Mouse (Mus musculus): ENCODE data around the gene Dock1. TPM values are rescaled to one million over a fixed set of nuclear protein-coding genes. Genes with fewer than 3 reads are reported as not detected.
A peak's percentile ranks its signal among the peaks of the same experiment; 100 is the strongest.

Gene Dock1
- polyA plus RNA-seq, 1 experiment from 2014 or later = 7.9 TPM

GRCm38 (mm10) chr7:134753417-134753816, 83.0 kb downstream of the Dock1 start:
- Histone ChIP-seq H3K4me1 (ENCODE audit: control insufficient read depth, insufficient read depth, low read length) (no peaks in the 10 kb centered on the region), H3K9ac (ENCODE audit: low read length) (no peak overlapping the region), H3K4me2 (ENCODE audit: low read length) (no peak overlapping the region), H3K4me3 (ENCODE audit: low read depth, low read length) (no peak overlapping the region), H3K36me3 (ENCODE audit: control insufficient read depth, insufficient read depth, low read length) (0 out of 2 replicates have a peak, but pooled peaks cover 5% of the 10 kb centered on the region), H3K27ac (ENCODE audit: low read depth, low read length) (no peak overlapping the region), H3K9me3 (replicated peaks; ENCODE audit: control insufficient read depth, low read length) (no peaks in the 10 kb centered on the region), H3K27me3 (replicated peaks; ENCODE audit: control insufficient read depth, insufficient read depth, low read length) (no peaks in the 10 kb centered on the region)
- WGBS = 55% methylated on average over 5 of the region's 5 CpGs
- DNase-seq (ENCODE audit: low spot score) = no peak
- no peak for ATAC-seq

- no peak for ATAC-seq
- no peaks in the 10 kb centered on the region for H3K27me3 ChIP-seq (replicated peaks; ENCODE audit: control insufficient read depth, insufficient read depth, low read length)
- H3K4me1 ChIP-seq (ENCODE audit: control insufficient read depth, insufficient read depth, low read length) = no peaks in the 10 kb centered on the region
- 92% methylated on average over 7 of the region's 7 CpGs for WGBS
- H3K27ac ChIP-seq (ENCODE audit: low read depth, low read length) = no peak overlapping the region
- H3K9ac ChIP-seq (ENCODE audit: low read length) = no peak overlapping the region
- 0 out of 2 replicates have a peak, but pooled peaks cover 5% of the 10 kb centered on the region for H3K36me3 ChIP-seq (ENCODE audit: control insufficient read depth, insufficient read depth, low read length)
- no peak overlapping the region for H3K4me3 ChIP-seq (ENCODE audit: low read depth, low read length)
- no peak for DNase-seq (ENCODE audit: low spot score)
- no peak overlapping the region for H3K4me2 ChIP-seq (ENCODE audit: low read length)
- no peaks in the 10 kb centered on the region for H3K9me3 ChIP-seq (replicated peaks; ENCODE audit: control insufficient read depth, low read length)
These were observed 87.2 kb downstream of the Dock1 start for GRCm38 (mm10) chr7:134757605-134758004.

- ATAC-seq = no peak
- H3K27ac ChIP-seq (ENCODE audit: low read depth, low read length) = no peak overlapping the region
- H3K4me3 ChIP-seq (ENCODE audit: low read depth, low read length) = no peak overlapping the region
- H3K36me3 ChIP-seq (ENCODE audit: control insufficient read depth, insufficient read depth, low read length) = 0 out of 2 replicates have a peak, but pooled peaks cover 10% of the 10 kb centered on the region
- no peak overlapping the region for H3K4me2 ChIP-seq (ENCODE audit: low read length)
- no peak overlapping the region for H3K9ac ChIP-seq (ENCODE audit: low read length)
- H3K27me3 ChIP-seq (replicated peaks; ENCODE audit: control insufficient read depth, insufficient read depth, low read length) = no peaks in the 10 kb centered on the region
- DNase-seq (ENCODE audit: low spot score) = no peak
- H3K4me1 ChIP-seq (ENCODE audit: control insufficient read depth, insufficient read depth, low read length) = no peaks in the 10 kb centered on the region
- WGBS = 83% methylated on average over 4 of the region's 4 CpGs
- H3K9me3 ChIP-seq (replicated peaks; ENCODE audit: control insufficient read depth, low read length) = no peaks in the 10 kb centered on the region
These were observed 91.3 kb downstream of the Dock1 start for GRCm38 (mm10) chr7:134761799-134762198.

- Histone ChIP-seq H3K27ac (ENCODE audit: low read depth, low read length) (no peak overlapping the region), H3K9ac (ENCODE audit: low read length) (no peak overlapping the region), H3K36me3 (ENCODE audit: control insufficient read depth, insufficient read depth, low read length) (0 out of 2 replicates have a peak, but pooled peaks cover 6% of the 10 kb centered on the region), H3K4me2 (ENCODE audit: low read length) (no peak overlapping the region), H3K4me1 (ENCODE audit: control insufficient read depth, insufficient read depth, low read length) (no peaks in the 10 kb centered on the region), H3K9me3 (replicated peaks; ENCODE audit: control insufficient read depth, low read length) (no peaks in the 10 kb centered on the region), H3K27me3 (replicated peaks; ENCODE audit: control insufficient read depth, insufficient read depth, low read length) (no peaks in the 10 kb centered on the region), H3K4me3 (ENCODE audit: low read depth, low read length) (no peak overlapping the region)
- ATAC-seq = no peak
- DNase-seq (ENCODE audit: low spot score) = no peak
- 94% methylated on average over 13 of the region's 13 CpGs for WGBS
These were observed 94.7 kb downstream of the Dock1 start for GRCm38 (mm10) chr7:134765130-134765529.

- ATAC-seq (no peak), DNase-seq (ENCODE audit: low spot score) (no peak)
- Histone ChIP-seq H3K36me3 (ENCODE audit: control insufficient read depth, insufficient read depth, low read length) (0 out of 2 replicates have a peak, but pooled peaks cover 3% of the 10 kb centered on the region), H3K4me1 (ENCODE audit: control insufficient read depth, insufficient read depth, low read length) (peaks cover 22% of the 10 kb centered on the region), H3K4me2 (ENCODE audit: low read length) (no peak overlapping the region), H3K9me3 (replicated peaks; ENCODE audit: control insufficient read depth, low read length) (no peaks in the 10 kb centered on the region), H3K27ac (ENCODE audit: low read depth, low read length) (no peak overlapping the region), H3K4me3 (ENCODE audit: low read depth, low read length) (no peak overlapping the region), H3K27me3 (replicated peaks; ENCODE audit: control insufficient read depth, insufficient read depth, low read length) (no peaks in the 10 kb centered on the region), H3K9ac (ENCODE audit: low read length) (no peak overlapping the region)
- WGBS = 95% methylated on average over 9 of the region's 9 CpGs
These were observed 100.9 kb downstream of the Dock1 start for GRCm38 (mm10) chr7:134771314-134771713.

- no peak for ATAC-seq
- no peak overlapping the region for H3K27ac ChIP-seq (ENCODE audit: low read depth, low read length)
- no peak overlapping the region for H3K4me2 ChIP-seq (ENCODE audit: low read length)
- H3K4me1 ChIP-seq (ENCODE audit: control insufficient read depth, insufficient read depth, low read length) = peaks cover 22% of the 10 kb centered on the region
- no peaks in the 10 kb centered on the region for H3K9me3 ChIP-seq (replicated peaks; ENCODE audit: control insufficient read depth, low read length)
- no peak for DNase-seq (ENCODE audit: low spot score)
- no peak overlapping the region for H3K9ac ChIP-seq (ENCODE audit: low read length)
- H3K27me3 ChIP-seq (replicated peaks; ENCODE audit: control insufficient read depth, insufficient read depth, low read length) = no peaks in the 10 kb centered on the region
- WGBS = 95% methylated on average over 7 of the region's 7 CpGs
- no peaks in the 10 kb centered on the region for H3K36me3 ChIP-seq (ENCODE audit: control insufficient read depth, insufficient read depth, low read length)
- H3K4me3 ChIP-seq (ENCODE audit: low read depth, low read length) = no peak overlapping the region
These were observed 101.9 kb downstream of the Dock1 start for GRCm38 (mm10) chr7:134772363-134772762.

GRCm38 (mm10) chr7:134772867-134773590, 102.6 kb downstream of the Dock1 start:
- Histone ChIP-seq H3K4me2 (ENCODE audit: low read length) (no peak overlapping the region), H3K27me3 (replicated peaks; ENCODE audit: control insufficient read depth, insufficient read depth, low read length) (no peaks in the 10 kb centered on the region), H3K9ac (ENCODE audit: low read length) (no peak overlapping the region), H3K4me3 (ENCODE audit: low read depth, low read length) (no peak overlapping the region), H3K36me3 (ENCODE audit: control insufficient read depth, insufficient read depth, low read length) (no peaks in the 10 kb centered on the region), H3K27ac (ENCODE audit: low read depth, low read length) (no peak overlapping the region), H3K9me3 (replicated peaks; ENCODE audit: control insufficient read depth, low read length) (no peaks in the 10 kb centered on the region), H3K4me1 (ENCODE audit: control insufficient read depth, insufficient read depth, low read length) (peaks cover 22% of the 10 kb centered on the region)
- no peak for DNase-seq (ENCODE audit: low spot score)
- ATAC-seq = no peak
- WGBS = 87% methylated on average over 15 of the region's 15 CpGs

- H3K4me1 ChIP-seq (ENCODE audit: control insufficient read depth, insufficient read depth, low read length) = peaks cover 22% of the 10 kb centered on the region
- no peaks in the 10 kb centered on the region for H3K27me3 ChIP-seq (replicated peaks; ENCODE audit: control insufficient read depth, insufficient read depth, low read length)
- peak overlapping the region; percentile 33; the same call in 1 of the 2 replicates for H3K4me2 ChIP-seq (ENCODE audit: low read length)
- DNase-seq (ENCODE audit: low spot score) (peak; percentile 14), ATAC-seq (peak; percentile 30)
- no peak overlapping the region for H3K4me3 ChIP-seq (ENCODE audit: low read depth, low read length)
- 75% methylated on average over 6 of the region's 6 CpGs for WGBS
- H3K9me3 ChIP-seq (replicated peaks; ENCODE audit: control insufficient read depth, low read length) = no peaks in the 10 kb centered on the region
- H3K9ac ChIP-seq (ENCODE audit: low read length) = no peak overlapping the region
- H3K36me3 ChIP-seq (ENCODE audit: control insufficient read depth, insufficient read depth, low read length) = no peaks in the 10 kb centered on the region
- peak overlapping the region; percentile 67 for H3K27ac ChIP-seq (ENCODE audit: low read depth, low read length)
These were observed 103.4 kb downstream of the Dock1 start for GRCm38 (mm10) chr7:134773761-134774415.

All from forebrain, embryonic 14.5 days (tissue).